Mouse (Mus musculus): ENCODE data around the gene Spem1.
"Not testable (repeated sequence)": the region's sequence is repeated elsewhere in the genome, so short reads cannot be mapped to it uniquely, and the experiment has no call there.

DNA sequence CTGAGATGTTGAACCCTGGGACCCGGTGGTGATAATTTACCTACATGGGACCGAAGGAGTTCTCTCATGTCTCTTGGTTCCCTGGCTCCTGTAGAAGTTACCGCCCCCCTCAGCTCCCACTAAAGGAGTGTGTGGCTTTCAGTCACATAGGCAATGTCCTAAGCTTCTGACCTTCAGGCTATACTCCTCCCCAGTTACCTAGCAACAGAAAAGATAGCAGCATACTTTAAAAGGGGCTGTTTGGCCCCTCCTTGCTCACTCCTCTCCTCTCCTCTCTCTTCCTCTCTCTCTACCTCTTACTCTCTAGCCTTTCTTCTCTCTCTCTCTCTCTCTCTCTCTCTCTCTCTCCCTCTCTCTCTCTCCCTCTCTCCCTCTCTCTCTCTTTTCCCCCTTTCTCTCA lies 41.7 kb upstream of the Spem1 start:
- not testable (repeated sequence) for TF ChIP-seq POLR2A (IDR thresholded peaks at IDR 0.05; ENCODE audit: borderline replicate concordance, insufficient read depth, low read length); CTCF (IDR thresholded peaks at IDR 0.05; ENCODE audit: borderline replicate concordance, insufficient read depth, low read depth, low read length)
